Mouse (Mus musculus) liver, embryonic 14.5 days (tissue): ENCODE measurements around the gene Trib3.

Source experiments
- CTCF ChIP-seq: IDR thresholded peaks from 2 replicates; pipeline ENCODE4 v1.5.1; 2016; ENCODE audit warnings: antibody characterized with exemption, low read depth, control low read depth
- EP300 ChIP-seq: IDR thresholded peaks from 2 replicates; pipeline ENCODE4 v1.6.1; 2016; ENCODE audit warnings: antibody characterized with exemption, low read depth

- TF ChIP-seq CTCF, result no peak
- TF ChIP-seq EP300, result no peak
Observed at GRCm38 (mm10) chr2:152347722-152348121, 3.9 kb upstream of the Trib3 start.
